Mouse (Mus musculus) mouse embryonic stem cell (cell line): ENCODE measurements around the gene Errfi1.
"Not testable (repeated sequence)": the region's sequence is repeated elsewhere in the genome, so short reads cannot be mapped to it uniquely, and the experiment has no call there.

Experiments
- in situ Hi-C, 2 experiments: fragments of 300-500 bp; cut with MboI; formaldehyde crosslinking; loops; 1 replicate in 1 of 2; 3 replicates in 1 of 2; pipeline ENCODE4 v1.14.3; 2019 to 2020; ENCODE audit warnings: low sequenced_read_pairs in 2 of 2, low pct_unique_long_range_greater_than_20kb in 1 of 2, mixed read lengths in 1 of 2; ENCODE audit not compliant: unreplicated experiment in 1 of 2

Errfi1 gene

DNA sequence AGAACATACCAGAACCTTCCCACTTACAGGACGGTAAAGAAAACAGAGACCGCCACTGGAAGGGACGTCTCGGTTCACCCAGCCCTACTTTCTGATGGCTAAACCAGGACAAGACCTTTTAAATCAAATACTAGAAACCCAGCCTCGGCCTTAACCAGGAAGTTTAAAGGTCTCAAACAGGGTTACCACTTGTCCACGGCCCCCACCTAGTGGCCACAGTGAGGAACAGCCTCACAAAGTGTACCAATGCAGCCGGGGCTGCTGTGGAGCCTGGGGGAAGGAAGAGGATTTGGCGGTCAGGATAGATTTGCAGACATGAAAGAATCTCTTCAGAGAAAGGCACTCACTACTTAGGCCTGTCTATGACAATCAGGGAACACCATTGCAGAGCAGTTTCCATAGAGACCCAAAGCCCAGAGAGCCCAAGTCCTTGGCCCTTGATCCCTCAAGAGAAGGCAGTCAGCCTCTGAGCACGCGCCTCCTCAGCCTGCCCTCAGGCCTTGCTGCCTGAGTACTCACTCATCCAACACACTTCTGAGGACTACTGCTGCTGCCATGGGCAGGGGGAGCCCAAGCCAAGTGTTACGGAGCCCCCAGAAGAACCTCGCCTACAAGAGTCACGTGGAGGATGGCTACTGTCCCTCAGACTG, 45.1 kb downstream of the Errfi1 start:
- in situ Hi-C loops: loop anchor here (10.0 kb wide), 2 partner anchors 234 to 244 kb away; partner anchors contain the start of gene Slc45a1 (in 1 of the 2)

- in situ Hi-C loops: no loop called here
Observed at GRCm38 (mm10) chr4:150900486-150900885, 46.8 kb downstream of the Errfi1 start.

DNA sequence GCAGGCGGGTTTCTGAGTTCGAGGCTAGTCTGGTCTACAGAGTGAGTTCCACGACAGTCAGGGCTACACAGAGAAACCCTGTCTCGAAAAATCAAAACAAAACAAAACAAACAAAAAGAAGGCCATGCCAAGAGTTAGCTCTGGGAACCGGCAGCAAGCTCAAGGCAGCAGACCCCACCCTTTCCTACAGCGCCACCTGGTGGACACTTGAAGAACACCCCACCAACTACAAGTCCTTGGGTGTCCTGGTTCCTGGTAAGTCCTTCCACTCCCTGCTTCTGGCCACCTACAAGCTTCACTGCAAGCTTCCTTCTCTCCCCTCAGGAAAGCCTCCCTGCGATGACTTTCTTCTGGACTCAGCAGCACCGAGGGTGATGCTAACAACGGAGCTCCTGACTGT, 47.9 kb downstream of the Errfi1 start:
- in situ Hi-C loops: no loop called here

GRCm38 (mm10) chr4:150902062-150902461, 48.3 kb downstream of the Errfi1 start:
- in situ Hi-C loops: no loop called here

DNA sequence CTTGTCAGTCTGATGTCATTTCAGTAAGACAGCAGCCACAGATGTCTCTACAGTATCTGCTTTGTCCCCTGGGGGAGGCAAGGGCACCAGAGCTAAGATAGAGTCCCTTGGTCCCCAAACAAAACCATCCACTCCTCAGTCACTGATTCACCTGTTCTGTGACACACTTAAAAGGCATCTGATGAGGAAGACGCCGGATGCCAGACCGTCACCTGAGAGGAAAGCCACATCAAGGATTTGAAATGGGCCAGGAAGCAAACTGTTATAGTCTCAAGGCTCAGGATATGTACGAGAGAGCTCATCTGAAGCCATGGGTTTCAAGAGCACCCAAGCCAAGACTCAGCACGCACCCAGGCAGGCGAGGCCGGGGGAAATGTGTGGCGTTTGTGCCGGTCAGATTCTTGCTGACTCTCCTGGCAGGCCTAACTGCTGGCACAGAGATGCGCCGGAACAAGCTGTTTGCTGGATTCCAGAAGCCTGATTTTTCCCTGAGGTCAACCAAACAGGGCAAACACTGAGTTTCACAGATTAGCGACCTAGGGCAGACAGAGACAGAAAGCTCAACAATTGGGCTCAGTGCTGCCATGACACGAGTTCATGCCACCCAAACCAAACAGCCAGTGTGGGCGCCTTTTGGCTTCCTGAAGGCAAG, 49.5 kb downstream of the Errfi1 start:
- in situ Hi-C loops: no loop called here

GRCm38 (mm10) chr4:150907099-150907498, 53.4 kb downstream of the Errfi1 start:
- in situ Hi-C loops: no loop called here

DNA sequence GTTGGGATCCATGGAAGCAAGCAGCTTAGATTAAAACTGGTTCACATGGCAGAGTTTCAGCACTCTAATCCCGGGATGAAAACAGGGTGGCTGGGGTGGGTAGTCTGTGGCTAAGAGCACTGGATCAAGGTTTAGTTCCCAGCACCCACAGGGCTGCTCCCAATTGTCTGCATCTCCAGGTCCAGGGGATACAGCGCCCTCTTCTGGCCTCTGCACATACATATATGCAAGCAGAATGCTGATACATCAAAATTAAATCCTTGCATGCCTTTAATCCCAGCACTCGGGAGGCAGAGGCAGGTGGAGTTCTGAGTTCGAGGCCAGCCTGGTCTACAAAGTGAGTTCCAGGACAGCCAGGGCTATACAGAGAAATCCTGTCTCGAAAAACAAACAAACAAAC, 54.8 kb downstream of the Errfi1 start:
- in situ Hi-C loops: not testable (repeated sequence)

- in situ Hi-C loops: no loop called here
Observed at GRCm38 (mm10) chr4:150909451-150910156, 55.9 kb downstream of the Errfi1 start.

DNA sequence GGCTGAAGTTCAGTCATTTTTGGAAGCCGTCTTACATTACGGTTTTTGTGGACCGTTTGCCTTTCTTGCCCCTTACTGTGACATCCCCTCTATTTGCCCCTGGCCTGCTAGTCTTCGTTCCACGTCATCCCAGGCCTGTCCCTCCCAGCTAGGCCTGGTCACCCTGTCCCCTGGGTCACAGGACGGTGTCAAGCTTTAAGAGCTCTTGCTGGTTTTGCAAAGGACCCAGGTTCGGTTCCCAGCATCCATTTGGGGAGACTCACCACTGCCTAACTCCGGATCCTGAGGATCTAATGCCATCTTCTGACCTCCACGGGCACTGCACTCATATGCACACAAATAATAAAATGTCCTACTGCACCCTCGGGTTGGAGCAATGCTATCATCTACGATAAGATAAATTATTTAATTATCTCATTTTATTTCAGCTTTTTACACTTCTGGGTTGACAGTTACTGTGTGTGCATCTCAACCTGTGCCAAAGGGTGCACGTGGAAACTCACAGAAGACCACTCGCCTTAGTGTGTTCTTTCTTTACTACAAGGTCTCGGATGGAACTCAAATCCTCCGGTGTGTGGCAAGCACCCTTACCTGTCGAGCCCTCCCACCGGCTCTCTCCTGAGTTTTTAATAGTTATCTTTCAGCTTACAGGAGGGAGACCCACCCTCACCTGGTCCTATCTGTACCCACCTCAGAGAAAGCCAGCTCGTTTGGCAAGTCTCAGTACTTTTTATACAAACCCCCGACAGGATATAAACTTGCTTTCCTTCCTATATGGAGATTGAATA, 56.6 kb downstream of the Errfi1 start:
- in situ Hi-C loops: no loop called here

DNA sequence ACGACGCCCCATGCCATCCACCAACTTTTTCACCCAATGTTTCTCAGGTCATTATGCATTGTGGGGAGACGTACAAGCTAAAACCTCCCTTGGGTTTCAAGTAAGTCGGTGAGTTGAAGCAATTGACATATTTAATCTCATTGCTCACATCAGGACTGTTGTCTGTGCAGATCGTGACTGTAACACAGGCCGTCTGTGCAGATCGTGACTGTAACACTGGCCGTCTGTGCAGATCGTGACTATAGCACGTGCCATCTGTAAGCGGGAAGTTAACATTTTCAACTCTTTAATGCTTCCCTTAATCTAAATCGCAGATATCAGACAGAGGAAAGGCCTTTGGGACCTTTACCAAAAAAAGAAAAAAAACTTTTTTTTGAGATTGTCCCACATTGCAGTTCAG, 60.0 kb downstream of the Errfi1 start:
- in situ Hi-C loops: no loop called here

DNA sequence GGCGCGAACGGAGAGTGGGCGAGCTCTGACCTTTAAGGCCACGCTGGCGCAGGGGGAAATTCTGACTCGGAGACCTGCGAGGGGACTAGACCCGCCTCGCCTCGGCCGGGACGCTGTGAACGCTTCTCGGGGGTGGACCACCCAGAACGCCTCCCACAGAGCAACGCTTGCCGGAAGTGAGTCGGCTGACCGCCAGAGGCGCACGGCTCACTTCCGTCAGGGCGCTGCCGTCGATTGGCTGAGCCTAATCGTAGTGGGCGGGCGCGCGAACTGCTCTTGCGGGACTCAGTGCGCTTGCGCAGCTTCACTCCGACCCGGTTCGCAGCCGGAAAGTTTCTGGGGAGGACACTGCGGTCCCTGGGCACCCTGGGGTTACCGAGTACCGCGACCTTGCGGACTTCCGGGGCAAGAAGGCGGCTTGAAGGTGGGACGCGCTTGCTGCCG, 60.6 kb downstream of the Errfi1 start, which contains the start of the genes Park7 and Tnfrsf9:
Gene Park7, minus strand, starts transcription at position 148 of the 444 bp plus-strand sequence.
Gene Tnfrsf9, plus strand, starts transcription at position 273 of the 444 bp plus-strand sequence.
- in situ Hi-C loops: no loop called here

DNA sequence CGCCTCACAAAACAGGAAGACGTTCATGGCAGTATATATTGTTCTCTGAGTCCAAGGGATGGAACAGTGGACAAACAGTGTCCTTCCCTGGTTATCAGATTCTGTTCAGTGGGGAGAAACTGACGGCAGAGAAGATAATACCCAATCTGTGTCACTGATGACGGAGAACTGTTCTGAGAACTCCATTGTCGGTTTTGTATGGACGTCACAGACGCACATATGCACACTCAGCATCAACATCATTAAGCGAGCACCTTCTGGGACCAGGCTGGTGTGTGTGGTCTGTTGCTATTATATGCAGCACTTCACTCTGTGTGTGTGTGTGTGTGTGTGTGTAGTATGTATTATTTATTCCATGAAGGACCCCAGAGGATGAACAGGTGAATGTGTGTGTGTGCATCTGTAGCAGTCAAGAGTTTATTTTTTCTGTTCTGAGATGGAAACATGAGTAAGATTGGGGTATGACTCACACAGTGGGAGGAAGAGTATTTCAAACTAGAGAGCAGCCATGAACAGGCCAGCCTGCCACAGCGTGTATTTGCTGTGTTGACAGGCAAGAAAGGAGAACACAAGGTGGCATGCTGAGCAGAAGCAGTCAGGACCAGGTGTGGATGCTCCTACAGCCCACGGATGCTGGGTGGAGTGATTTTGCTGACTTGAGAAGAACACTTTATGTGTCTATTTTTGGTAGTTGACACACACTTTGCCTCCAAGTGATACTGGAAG, 61.6 kb downstream of the Errfi1 start:
- in situ Hi-C loops: no loop called here

- in situ Hi-C loops: no loop called here
Observed at GRCm38 (mm10) chr4:150917336-150918027, 63.8 kb downstream of the Errfi1 start.
